Mouse (Mus musculus) neural tube, embryonic 11.5 days (tissue): ENCODE results near the gene Gpr182. TPM values are rescaled to one million over a fixed set of nuclear protein-coding genes. Genes with fewer than 3 reads are reported as not detected.
A peak's percentile ranks its signal among the peaks of the same experiment; 100 is the strongest.

ENCODE experiments used
- ATAC-seq: fragments of 200-750 bp; cut with Nextera tagmentation; 2 replicates; pipeline ENCODE4 v1.8.0; 2017; ENCODE audit warnings: moderate number of reproducible peaks, mild to moderate bottlenecking, moderate TSS enrichment, moderate library complexity; ENCODE audit not compliant: insufficient read depth, low FRiP score, low TSS enrichment
- DNase-seq: peaks from one replicate; pipeline ENCODE4 v3.0.0-alpha.2; 2015; ENCODE audit warnings: low spot score
- H3K27ac ChIP-seq: fragments of 300-500 bp; sonication (generic); 2 replicates; pipeline ENCODE4 v1.5.1; 2014; ENCODE audit warnings: low read depth, mild to moderate bottlenecking, low read length
- H3K27me3 ChIP-seq: fragments of 300-500 bp; sonication (generic); 2 replicates; pipeline ENCODE4 v1.6.1; 2014; ENCODE audit warnings: mild to moderate bottlenecking, low read length, mixed read lengths; ENCODE audit not compliant: control insufficient read depth, insufficient read depth
- H3K36me3 ChIP-seq: fragments of 300-500 bp; sonication (generic); 2 replicates; pipeline ENCODE4 v1.6.1; 2014; ENCODE audit warnings: mild to moderate bottlenecking, low read length, moderate library complexity, mixed read lengths; ENCODE audit not compliant: control insufficient read depth, insufficient read depth
- H3K4me1 ChIP-seq: fragments of 300-500 bp; sonication (generic); 2 replicates; pipeline ENCODE4 v1.6.1; 2014; ENCODE audit warnings: low read length, mixed read lengths; ENCODE audit not compliant: control insufficient read depth, insufficient read depth
- H3K4me2 ChIP-seq: fragments of 300-500 bp; sonication (generic); 2 replicates; pipeline ENCODE4 v1.6.1; 2014; ENCODE audit warnings: low read depth, mild to moderate bottlenecking, moderate library complexity
- H3K4me3 ChIP-seq: fragments of 300-500 bp; sonication (generic); 2 replicates; pipeline ENCODE4 v1.5.1; 2014; ENCODE audit warnings: low read depth, low read length
- H3K9ac ChIP-seq: fragments of 300-500 bp; sonication (generic); 2 replicates; pipeline ENCODE4 v1.6.1; 2014; ENCODE audit warnings: mild to moderate bottlenecking, low read length
- H3K9me3 ChIP-seq: fragments of 300-500 bp; sonication (generic); 2 replicates; pipeline ENCODE4 v1.6.1; 2016; ENCODE audit warnings: low read length; ENCODE audit not compliant: control insufficient read depth
- WGBS: fragments of 180-500 bp; shearing (Covaris S2); extraction: QIAGEN DNeasy Blood & Tissue Kit; methylation state at CpG from one replicate; pipeline ENCODE4 v1.1.7; 2014; 5-methylcytosine and 5-hydroxymethylcytosine counted together
- polyA plus RNA-seq: library from polyadenylated mRNA; unstranded; fragments of >200 nt; fragmentation: Nextera tagmentation; extraction: Ambion mirVana; gene quantifications from 2 replicates; pipeline ENCODE4 v1.2.1, GENCODE M21; 2014

Gene Gpr182
- polyA plus RNA-seq, 1 experiment from 2014 or later, result 0.29 TPM

DNA sequence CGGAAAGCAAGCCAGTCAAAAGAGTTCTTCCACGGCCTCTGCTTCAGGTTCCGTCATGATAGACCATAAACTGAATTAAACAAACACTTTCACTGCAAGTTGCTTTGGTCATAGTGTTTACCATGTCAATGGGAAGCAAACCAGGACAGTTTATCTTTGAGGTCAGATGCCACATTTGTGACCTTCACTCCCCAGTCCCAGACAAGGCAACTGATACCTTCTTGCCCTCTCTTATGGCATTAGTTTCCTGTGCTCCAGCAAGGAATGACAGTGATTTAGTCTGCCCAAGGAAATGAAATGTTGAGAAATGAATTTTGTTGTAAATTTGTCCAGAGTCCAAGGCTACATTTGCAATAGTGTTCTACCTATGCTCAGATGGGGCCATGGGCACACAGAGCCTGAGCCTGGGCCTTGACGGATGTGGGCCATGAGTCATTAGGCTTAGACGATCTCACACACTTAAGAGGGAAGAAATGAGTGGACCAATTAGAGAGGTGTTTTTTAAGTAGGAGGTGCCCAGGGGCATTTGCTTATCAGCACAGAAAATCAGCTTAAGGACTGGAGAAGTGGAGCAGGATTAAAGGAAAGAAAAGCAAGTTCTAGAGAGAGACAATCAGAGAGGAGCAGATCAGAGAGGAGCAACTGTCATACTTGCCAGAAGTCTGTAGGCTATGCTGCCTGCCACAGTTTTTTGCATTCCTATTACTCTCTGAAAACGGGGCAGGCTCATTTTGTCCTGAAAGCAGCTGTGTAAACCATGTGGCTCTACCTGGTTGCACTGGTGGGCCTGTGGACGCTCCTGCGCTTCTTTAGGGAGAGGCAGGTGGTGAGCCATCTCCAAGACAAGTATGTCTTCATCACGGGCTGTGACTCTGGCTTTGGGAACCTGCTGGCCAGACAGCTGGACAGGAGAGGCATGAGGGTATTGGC lies 7.9 kb upstream of the Gpr182 start, which contains the start of the genes Rdh1 and Rdh16f1:
Gene Rdh1 (plus strand): TSS at position 541 of the 930 bp plus-strand sequence.
Gene Rdh16f1 (plus strand): TSS at position 607 of the 930 bp plus-strand sequence.
- Histone ChIP-seq H3K4me1 (no peaks in the 10 kb centered on the region), H3K4me3 (no peak within 1 kb of the TSS), H3K4me2 (no peak within 1 kb of the TSS), H3K36me3 (no peaks in the 10 kb centered on the region), H3K27ac (no peak within 1 kb of the TSS), H3K9me3 (no peaks in the 10 kb centered on the region), H3K9ac (no peak within 1 kb of the TSS), H3K27me3 (no peaks in the 10 kb centered on the region)
- DNase-seq (no peak), ATAC-seq (no peak)
- 81% methylated on average over 9 of the region's 9 CpGs for WGBS

DNA sequence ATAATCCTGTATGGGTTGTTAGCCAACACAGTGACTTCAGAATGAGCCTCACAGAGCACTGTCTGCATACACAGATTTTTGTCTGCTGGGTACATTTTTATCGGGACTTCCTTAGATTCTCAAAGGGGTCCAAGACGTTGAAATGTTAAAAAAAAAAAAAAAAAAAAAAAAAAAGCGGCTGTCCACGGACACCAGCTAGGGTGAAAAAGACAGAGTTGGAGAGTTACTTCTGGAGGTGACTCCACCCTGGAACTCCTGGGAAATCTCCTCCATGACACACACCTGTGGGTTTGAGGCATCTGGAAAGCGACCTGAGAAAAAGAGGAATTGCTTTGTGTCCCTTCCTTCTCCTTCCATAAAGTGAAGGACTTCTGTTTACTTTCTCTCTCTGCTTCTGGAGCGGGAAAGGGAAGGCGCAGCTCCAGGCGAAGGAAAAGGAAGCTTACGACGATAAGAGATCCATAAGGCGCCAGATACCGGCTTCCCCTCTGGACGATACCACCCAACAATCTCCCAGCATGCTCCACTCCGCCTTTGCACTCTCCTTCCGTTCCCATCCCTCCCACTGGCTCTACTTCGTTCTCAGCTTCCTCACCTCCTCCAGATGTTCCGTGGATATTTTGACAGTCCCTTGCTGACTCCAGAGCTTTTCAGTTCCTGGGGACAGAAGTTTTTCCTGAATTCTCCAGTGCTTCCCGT lies 4.4 kb upstream of the Gpr182 start:
- no peak overlapping the region for H3K9ac ChIP-seq
- no peak overlapping the region for H3K4me2 ChIP-seq
- no peaks in the 10 kb centered on the region for H3K9me3 ChIP-seq
- 52% methylated on average over 18 of the region's 18 CpGs for WGBS
- H3K4me1 ChIP-seq, result no peaks in the 10 kb centered on the region
- DNase-seq (no peak), ATAC-seq (no peak)
- H3K4me3 ChIP-seq, result no peak overlapping the region
- H3K27ac ChIP-seq, result no peak overlapping the region
- no peaks in the 10 kb centered on the region for H3K36me3 ChIP-seq
- H3K27me3 ChIP-seq, result no peaks in the 10 kb centered on the region

DNA sequence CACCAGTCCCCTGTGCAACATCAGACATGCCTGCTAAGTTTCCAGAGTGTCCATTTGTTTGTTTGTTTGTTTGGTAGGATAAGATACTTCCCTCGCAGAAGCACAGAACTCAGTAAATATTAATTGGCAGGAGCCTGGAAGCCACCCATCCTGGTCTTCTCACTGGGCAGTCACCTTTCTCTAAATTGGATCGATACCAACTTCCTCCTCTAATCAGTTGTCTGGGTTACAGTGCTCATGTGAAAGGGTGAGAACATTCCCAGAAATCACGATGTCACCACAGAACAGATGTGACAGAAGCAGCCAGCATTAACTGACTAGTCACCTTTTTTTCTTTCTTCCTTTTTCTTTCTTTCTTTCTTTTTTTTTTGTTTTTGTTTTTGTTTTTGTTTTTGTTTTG lies 3.7 kb upstream of the Gpr182 start:
- 84% methylated on average over 3 of the region's 3 CpGs for WGBS
- no peak overlapping the region for H3K4me3 ChIP-seq
- ATAC-seq, result no peak
- H3K27me3 ChIP-seq, result no peaks in the 10 kb centered on the region
- no peaks in the 10 kb centered on the region for H3K9me3 ChIP-seq
- no peaks in the 10 kb centered on the region for H3K36me3 ChIP-seq
- H3K27ac ChIP-seq, result no peak overlapping the region
- DNase-seq, result no peak
- no peak overlapping the region for H3K4me2 ChIP-seq
- H3K9ac ChIP-seq, result no peak overlapping the region
- no peaks in the 10 kb centered on the region for H3K4me1 ChIP-seq

DNA sequence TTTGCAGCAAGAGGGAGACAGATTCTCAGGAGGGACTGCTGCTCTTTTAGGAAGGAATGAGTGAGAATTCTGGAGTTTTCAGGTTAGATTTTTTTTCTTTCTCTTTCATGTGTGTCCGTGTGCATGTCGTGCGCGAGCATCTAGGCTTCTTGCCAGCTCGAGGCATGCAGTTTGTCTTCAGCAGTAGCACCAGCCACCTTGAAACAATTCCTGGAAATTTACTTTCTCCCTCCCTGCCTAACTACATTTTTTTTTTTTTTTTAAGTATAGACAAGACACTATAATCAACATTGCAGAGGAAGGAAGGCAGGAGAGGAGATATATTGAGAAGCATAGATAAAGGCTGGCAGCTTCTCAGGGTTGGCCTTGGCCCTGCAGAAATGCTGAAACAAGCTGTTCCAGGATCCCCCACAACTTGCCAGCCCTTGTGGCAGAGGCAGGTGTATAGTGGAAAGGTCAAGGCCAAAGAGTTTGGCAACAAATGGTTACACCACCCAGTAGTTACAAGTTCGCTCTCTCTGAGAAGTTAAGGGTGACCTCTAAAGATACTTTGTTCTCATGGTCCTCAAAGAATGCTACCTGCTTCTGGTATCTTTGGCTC lies 3.1 kb upstream of the Gpr182 start:
- no peak overlapping the region for H3K27ac ChIP-seq
- H3K4me3 ChIP-seq, result no peak overlapping the region
- no peaks in the 10 kb centered on the region for H3K9me3 ChIP-seq
- DNase-seq (no peak), ATAC-seq (no peak)
- H3K27me3 ChIP-seq, result no peaks in the 10 kb centered on the region
- H3K4me1 ChIP-seq, result peaks cover 2% of the 10 kb centered on the region
- WGBS, result 86% methylated on average over 6 of the region's 6 CpGs
- H3K36me3 ChIP-seq, result no peaks in the 10 kb centered on the region
- H3K4me2 ChIP-seq, result no peak overlapping the region
- H3K9ac ChIP-seq, result no peak overlapping the region

DNA sequence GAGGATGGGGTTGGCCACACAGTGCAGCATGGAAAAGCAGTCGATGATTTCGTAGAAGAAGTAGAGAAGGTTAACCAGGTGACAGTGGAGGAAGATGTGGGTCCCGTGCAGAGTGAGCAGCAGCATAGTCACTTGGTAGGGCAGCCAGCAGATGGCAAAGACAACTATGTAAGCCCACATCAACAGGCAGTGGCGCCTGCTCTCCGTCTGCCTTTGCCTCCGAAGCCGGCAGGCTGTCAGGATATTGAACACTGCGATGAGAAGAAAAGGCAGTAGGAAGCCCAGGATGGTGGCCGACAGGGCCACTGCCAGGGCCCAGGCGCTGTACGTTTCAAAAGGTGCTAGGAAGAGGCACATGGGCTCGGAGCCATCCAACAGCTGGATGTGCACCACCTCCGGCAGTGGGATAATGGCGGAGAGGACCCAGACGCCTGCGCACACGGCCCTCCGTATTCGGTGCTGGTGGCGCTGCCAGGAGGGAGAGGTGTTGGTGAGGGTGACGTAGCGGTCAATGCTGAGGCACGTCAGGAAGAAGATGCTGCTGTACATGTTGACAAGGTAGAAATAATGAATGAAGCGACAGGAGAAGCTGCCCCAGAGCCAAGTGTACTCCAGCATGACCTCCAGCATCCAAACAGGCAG lies 1.3 kb downstream of the Gpr182 start:
- H3K9me3 ChIP-seq, result no peaks in the 10 kb centered on the region
- no peak for ATAC-seq
- DNase-seq, result no peak
- peak overlapping the region; percentile 14; the same call in 1 of the 2 replicates for H3K4me2 ChIP-seq
- H3K4me1 ChIP-seq, result peaks cover 13% of the 10 kb centered on the region
- no peak overlapping the region for H3K9ac ChIP-seq
- no peak overlapping the region for H3K4me3 ChIP-seq
- no peak overlapping the region for H3K27ac ChIP-seq
- no peaks in the 10 kb centered on the region for H3K27me3 ChIP-seq
- 47% methylated on average over 24 of the region's 24 CpGs for WGBS
- peaks cover 3% of the 10 kb centered on the region for H3K36me3 ChIP-seq

DNA sequence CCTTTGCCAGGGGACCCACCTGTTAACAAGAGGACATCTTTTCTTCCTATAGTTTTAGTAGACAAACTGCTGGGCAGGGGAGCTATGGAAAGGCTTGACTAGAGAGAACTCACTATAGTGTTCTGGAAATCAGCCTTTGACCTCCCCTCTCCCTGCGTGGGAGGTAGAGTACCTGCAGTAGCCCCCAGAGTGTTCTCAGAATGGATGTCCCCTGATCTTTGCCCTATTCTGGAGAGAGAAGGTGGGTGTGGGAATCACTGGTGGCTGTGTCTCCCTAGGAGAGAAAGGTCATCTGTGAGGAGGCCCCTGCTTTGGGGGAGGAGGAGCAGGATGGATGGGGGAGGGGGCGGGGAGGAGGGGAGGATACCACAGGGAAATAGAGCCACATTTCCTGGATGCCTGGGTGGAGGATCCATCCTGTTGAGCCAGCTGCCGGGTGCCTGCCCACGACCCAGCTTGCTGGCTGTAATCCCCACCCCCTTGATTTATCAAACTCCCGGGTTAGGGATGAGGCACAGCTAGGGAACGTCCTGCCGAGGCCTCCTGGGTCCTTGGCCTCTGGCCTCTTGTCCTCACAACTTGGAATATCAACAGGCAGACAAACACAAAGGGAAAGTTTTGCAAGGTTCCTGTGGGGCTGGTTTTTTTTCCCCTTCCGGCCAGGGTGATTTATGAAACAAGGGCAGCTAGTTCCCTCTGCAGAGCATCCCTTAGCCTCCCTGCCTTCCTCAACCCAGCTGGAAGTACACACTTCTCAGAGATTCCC lies 2.5 kb downstream of the Gpr182 start:
- no peak overlapping the region for H3K4me3 ChIP-seq
- ATAC-seq (no peak), DNase-seq (peak; percentile 23)
- peaks cover 13% of the 10 kb centered on the region for H3K4me1 ChIP-seq
- no peak overlapping the region for H3K9ac ChIP-seq
- H3K4me2 ChIP-seq, result peak overlapping the region; percentile 7; the same call in 1 of the 2 replicates
- peaks cover 8% of the 10 kb centered on the region for H3K36me3 ChIP-seq
- H3K27me3 ChIP-seq, result no peaks in the 10 kb centered on the region
- H3K9me3 ChIP-seq, result no peaks in the 10 kb centered on the region
- H3K27ac ChIP-seq, result no peak overlapping the region
- 5% methylated on average over 8 of the region's 8 CpGs for WGBS

DNA sequence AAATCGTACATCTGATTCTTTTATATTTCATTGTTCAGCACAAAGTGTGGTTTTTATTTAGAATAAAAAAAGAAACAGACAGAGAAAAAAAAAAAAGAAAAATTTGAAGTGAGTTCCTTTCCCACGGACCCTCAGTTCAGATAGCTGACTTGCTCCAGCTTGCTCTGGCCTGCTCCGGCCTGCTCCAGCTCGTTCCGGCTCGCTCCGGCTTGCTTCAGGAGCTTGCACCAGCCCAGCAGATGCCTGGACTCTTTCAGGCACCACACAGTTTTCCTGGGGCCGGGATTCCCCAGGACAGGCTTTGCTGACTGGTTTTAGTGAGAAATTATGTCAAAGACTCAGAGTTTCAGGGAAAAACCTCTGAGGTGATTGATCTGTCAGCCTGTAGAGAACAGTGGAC lies 4.3 kb downstream of the Gpr182 start:
- ATAC-seq, result no peak
- no peak overlapping the region for H3K9ac ChIP-seq
- no peak overlapping the region for H3K4me2 ChIP-seq
- peaks cover 21% of the 10 kb centered on the region for H3K36me3 ChIP-seq
- no peak overlapping the region for H3K27ac ChIP-seq
- H3K9me3 ChIP-seq, result no peaks in the 10 kb centered on the region
- DNase-seq, result no peak
- 92% methylated on average over 8 of the region's 8 CpGs for WGBS
- H3K4me3 ChIP-seq, result no peak overlapping the region
- no peaks in the 10 kb centered on the region for H3K27me3 ChIP-seq
- peaks cover 13% of the 10 kb centered on the region for H3K4me1 ChIP-seq

DNA sequence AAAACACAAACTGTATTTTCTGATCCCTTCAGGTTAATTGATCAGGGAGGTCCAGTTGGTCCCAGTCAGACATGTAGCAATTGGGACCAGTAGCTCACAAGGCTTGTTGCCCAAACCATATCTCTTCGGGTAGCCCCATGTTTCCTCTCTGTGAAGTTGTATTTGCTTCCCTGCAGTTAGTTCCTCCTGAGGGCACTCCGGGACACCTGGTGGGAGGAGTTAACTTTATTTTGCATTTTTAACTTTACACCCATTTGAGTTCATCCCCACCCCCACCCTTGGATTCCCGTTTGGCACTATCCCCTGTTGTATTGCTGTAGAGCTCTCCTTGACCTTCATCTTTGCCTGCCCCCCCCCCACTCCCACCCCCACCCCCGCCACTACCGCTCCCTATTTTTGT lies 5.6 kb downstream of the Gpr182 start:
- Histone ChIP-seq H3K4me1 (peaks cover 14% of the 10 kb centered on the region), H3K36me3 (peaks cover 28% of the 10 kb centered on the region), H3K9ac (no peak overlapping the region), H3K4me2 (no peak overlapping the region), H3K9me3 (no peaks in the 10 kb centered on the region), H3K27ac (no peak overlapping the region), H3K27me3 (no peaks in the 10 kb centered on the region), H3K4me3 (no peak overlapping the region)
- DNase-seq (no peak), ATAC-seq (no peak)
- WGBS, result 77% methylated on average over 5 of the region's 5 CpGs
